Comparison of ENCODE assay signal across 8 mouse cellular contexts in genomic region chr3:96104261-96105065, GRCm38 (mm10). TPM values are rescaled to one million over a fixed set of nuclear protein-coding genes. Genes with fewer than 3 reads are reported as not detected.
DNase-seq lines count a peak whose midpoint lies in the region; ATAC-seq and TF ChIP-seq lines count a peak whose summit lies in the region.

Gene Otud7b (plus strand): TSS chr3:96104527.

- H3K27ac ChIP-seq in bone marrow macrophage, adult 2 months (ENCODE audit: insufficient read depth, low read depth, low read length), result peak within 1 kb of the TSS; percentile 62
- H3K27ac ChIP-seq in embryonic fibroblast, embryonic 13.5 days (ENCODE audit: insufficient read depth, low read length), result peak within 1 kb of the TSS; percentile 72
- peak within 1 kb of the TSS; percentile 96 for H3K27ac ChIP-seq in heart, embryonic 11.5 days (ENCODE audit: low read depth, low read length)
- H3K27ac ChIP-seq in kidney, embryonic 15.5 days, result peak within 1 kb of the TSS; percentile 99
- H3K27ac ChIP-seq in liver, embryonic 11.5 days (ENCODE audit: low read depth, low read length), result peak within 1 kb of the TSS; percentile 89

- H3K9me3 ChIP-seq in heart, embryonic 11.5 days (replicated peaks; ENCODE audit: control insufficient read depth, low read length), result no peaks in the 10 kb centered on the region
- H3K9me3 ChIP-seq in kidney, embryonic 15.5 days (replicated peaks), result no peaks in the 10 kb centered on the region
- no peaks in the 10 kb centered on the region for H3K9me3 ChIP-seq in liver, embryonic 11.5 days (ENCODE audit: control insufficient read depth, low read length)

- H3K9ac ChIP-seq in heart, embryonic 11.5 days (ENCODE audit: low read depth, low read length), result peak within 1 kb of the TSS; percentile 97
- H3K9ac ChIP-seq in kidney, embryonic 15.5 days, result peak within 1 kb of the TSS; percentile 92
- H3K9ac ChIP-seq in liver, embryonic 11.5 days (ENCODE audit: low read depth, low read length), result peak within 1 kb of the TSS; percentile 95

- ATAC-seq in heart, embryonic 11.5 days (replicated peaks; ENCODE audit: insufficient number of reproducible peaks, low FRiP score, low TSS enrichment), result peak; percentile 87
- ATAC-seq in kidney, embryonic 15.5 days (replicated peaks; ENCODE audit: low FRiP score), result peak; percentile 89
- peak; percentile 91 for ATAC-seq in liver, embryonic 11.5 days (replicated peaks; ENCODE audit: low FRiP score)

- no peaks in the 10 kb centered on the region; the same call in 1 of the 2 replicates for H3K36me3 ChIP-seq in heart, embryonic 11.5 days (ENCODE audit: control insufficient read depth, insufficient read depth, low read length)
- peaks cover 5% of the 10 kb centered on the region; the same call in 1 of the 2 replicates for H3K36me3 ChIP-seq in kidney, embryonic 15.5 days
- H3K36me3 ChIP-seq in liver, embryonic 11.5 days (ENCODE audit: control insufficient read depth, insufficient read depth, low read length), result peaks cover 4% of the 10 kb centered on the region; the same call in 1 of the 2 replicates
- H3K36me3 ChIP-seq in splenic B cell, adult 2 months (ENCODE audit: control insufficient read depth, insufficient read depth, low read length, poor library complexity, severe bottlenecking), result no peaks in the 10 kb centered on the region

- H3K27me3 ChIP-seq in heart, embryonic 11.5 days (ENCODE audit: control insufficient read depth, insufficient read depth, low read length), result no peaks in the 10 kb centered on the region
- H3K27me3 ChIP-seq in kidney, embryonic 15.5 days, result no peaks in the 10 kb centered on the region
- no peaks in the 10 kb centered on the region for H3K27me3 ChIP-seq in liver, embryonic 11.5 days (replicated peaks; ENCODE audit: control insufficient read depth, insufficient read depth, low read length)
- H3K27me3 ChIP-seq in splenic B cell, adult 2 months (ENCODE audit: control insufficient read depth, insufficient read depth, low read length, poor library complexity, severe bottlenecking), result no peaks in the 10 kb centered on the region

- peaks cover 30% of the 10 kb centered on the region for H3K4me1 ChIP-seq in bone marrow macrophage, adult 2 months (ENCODE audit: control insufficient read depth, insufficient read depth, low read length)
- peaks cover 6% of the 10 kb centered on the region; the same call in 1 of the 2 replicates for H3K4me1 ChIP-seq in embryonic fibroblast, embryonic 13.5 days (ENCODE audit: control insufficient read depth, insufficient read depth, low read length)
- peaks cover 11% of the 10 kb centered on the region for H3K4me1 ChIP-seq in heart, embryonic 11.5 days (ENCODE audit: control insufficient read depth, insufficient read depth, low read length)
- peaks cover 29% of the 10 kb centered on the region for H3K4me1 ChIP-seq in kidney, embryonic 15.5 days
- H3K4me1 ChIP-seq in liver, embryonic 11.5 days (replicated peaks; ENCODE audit: control insufficient read depth, insufficient read depth, low read length), result peaks cover 13% of the 10 kb centered on the region

- WGBS in heart, embryonic 11.5 days (ENCODE audit: insufficient replicate concordance), result under 1% methylated on average over 66 of the region's 84 CpGs
- under 1% methylated on average over 84 of the region's 84 CpGs for WGBS in kidney, embryonic 15.5 days
- WGBS in liver, embryonic 11.5 days, result under 1% methylated on average over 72 of the region's 84 CpGs

- DNase-seq in B cell, adult 2 months, result peak; percentile 77 to 81
- peak; percentile 86 for DNase-seq in liver, embryonic 11.5 days (ENCODE audit: low spot score)
- peak; percentile 82 for DNase-seq in naive thymus-derived CD4-positive, alpha-beta T cell, adult 2 months (ENCODE audit: low read depth)
- DNase-seq in splenic B cell, adult 2 months (ENCODE audit: low read depth, low spot score), result peak; percentile 80

- no peak for TF ChIP-seq POLR2A in bone marrow macrophage, adult 2 months (IDR thresholded peaks at IDR 0.05; ENCODE audit: borderline replicate concordance, low read depth, low read length)
- peak; percentile 67 for TF ChIP-seq POLR2A in embryonic fibroblast, embryonic 13.5 days (IDR thresholded peaks at IDR 0.05; ENCODE audit: low read depth, low read length)

- peak within 1 kb of the TSS; percentile 99 for H3K4me3 ChIP-seq in bone marrow macrophage, adult 2 months (ENCODE audit: insufficient read depth, low read length)
- peak within 1 kb of the TSS; percentile 84 for H3K4me3 ChIP-seq in embryonic fibroblast, embryonic 13.5 days (ENCODE audit: insufficient read depth, low read length)
- peak within 1 kb of the TSS; percentile 93 for H3K4me3 ChIP-seq in heart, embryonic 11.5 days (ENCODE audit: low read depth, low read length)
- peak within 1 kb of the TSS; percentile 92 for H3K4me3 ChIP-seq in kidney, embryonic 15.5 days (replicated peaks)
- H3K4me3 ChIP-seq in liver, embryonic 11.5 days (ENCODE audit: low read depth, low read length), result peak within 1 kb of the TSS; percentile 90

- peak within 1 kb of the TSS; percentile 81 for H3K4me2 ChIP-seq in heart, embryonic 11.5 days
- H3K4me2 ChIP-seq in kidney, embryonic 15.5 days, result peak within 1 kb of the TSS; percentile 63
- H3K4me2 ChIP-seq in liver, embryonic 11.5 days, result peak within 1 kb of the TSS; percentile 95

- no peak for TF ChIP-seq CTCF in bone marrow macrophage, adult 2 months (IDR thresholded peaks at IDR 0.05; ENCODE audit: low read depth, low read length)
- no peak for TF ChIP-seq CTCF in embryonic fibroblast, embryonic 13.5 days (IDR thresholded peaks at IDR 0.05; ENCODE audit: borderline replicate concordance, insufficient read depth, low read length)

RNA-seq across cellular contexts. Expression of gene Otud7b, which starts in this region (rescaled TPM):
- 4.7 and 5.1 TPM in 2 replicates for polyA plus RNA-seq in bone marrow macrophage, adult 2 months (2012; ENCODE audit: insufficient read depth, insufficient read length, missing spikeins)
- polyA plus RNA-seq in embryonic fibroblast, embryonic 13.5 days (2011; ENCODE audit: insufficient read length, low read depth, missing spikeins), result 26.0 and 30.0 TPM in 2 replicates
- 8.7 and 9.3 TPM in 2 replicates for polyA plus RNA-seq in heart, embryonic 11.5 days (2014; fragmentation: Nextera tagmentation; extraction: Ambion mirVana)
- polyA plus RNA-seq in kidney, embryonic 15.5 days (2015; fragmentation: Nextera tagmentation; extraction: Ambion mirVana), result 21.0 and 22.0 TPM in 2 replicates
- 7.1 and 7.9 TPM in 2 replicates for polyA plus RNA-seq in liver, embryonic 11.5 days (2014; fragmentation: Nextera tagmentation; extraction: Ambion mirVana)

Comparison
In these comparisons a context has a peak if more than half of its experiments do, and no peak if none do; other contexts are left out.
1. Peak in every context shown above with its lines: DNase-seq, ATAC-seq, H3K4me3 ChIP-seq and H3K27ac ChIP-seq.